Mouse (Mus musculus): ENCODE data around the gene Aip. TPM values are rescaled to one million over a fixed set of nuclear protein-coding genes. Genes with fewer than 3 reads are reported as not detected.

Gene Aip
- polyA plus RNA-seq, 1 experiment from 2014 or later: 104 TPM

GRCm38 (mm10) chr19:4102049-4102448, 23.6 kb downstream of the Aip start:
- no peak overlapping the region for H3K4me3 ChIP-seq
- no peak overlapping the region for H3K27ac ChIP-seq
- no peak overlapping the region for H3K4me2 ChIP-seq
- peaks cover 35% of the 10 kb centered on the region for H3K27me3 ChIP-seq
- H3K9ac ChIP-seq: no peak overlapping the region
- ATAC-seq (ENCODE audit: borderline replicate concordance, extremely low read depth, low FRiP score, low TSS enrichment): no peak
- H3K36me3 ChIP-seq: no peaks in the 10 kb centered on the region
- no peaks in the 10 kb centered on the region for H3K9me3 ChIP-seq
- WGBS: 88% methylated on average over 2 of the region's 2 CpGs
- H3K4me1 ChIP-seq: peaks cover 37% of the 10 kb centered on the region

GRCm38 (mm10) chr19:4101466-4101865, 24.2 kb downstream of the Aip start:
- no peak overlapping the region for H3K27ac ChIP-seq
- peak overlapping the region; percentile 80 for H3K4me2 ChIP-seq
- ATAC-seq (ENCODE audit: borderline replicate concordance, extremely low read depth, low FRiP score, low TSS enrichment): no peak
- H3K4me3 ChIP-seq: peak overlapping the region; percentile 47; the same call in 1 of the 2 replicates
- H3K36me3 ChIP-seq: no peaks in the 10 kb centered on the region
- peaks cover 35% of the 10 kb centered on the region for H3K27me3 ChIP-seq
- no peak overlapping the region for H3K9ac ChIP-seq
- WGBS: 79% methylated on average over 6 of the region's 6 CpGs
- peaks cover 38% of the 10 kb centered on the region for H3K4me1 ChIP-seq
- no peaks in the 10 kb centered on the region for H3K9me3 ChIP-seq

GRCm38 (mm10) chr19:4100718-4101261, 24.9 kb downstream of the Aip start:
- under 1% methylated on average over 51 of the region's 52 CpGs for WGBS
- Histone ChIP-seq H3K9ac (peak overlapping the region; percentile 15), H3K27ac (no peak overlapping the region), H3K4me2 (peak overlapping the region; percentile 80), H3K27me3 (peaks cover 35% of the 10 kb centered on the region), H3K9me3 (no peaks in the 10 kb centered on the region), H3K4me3 (peak overlapping the region; percentile 47), H3K4me1 (peaks cover 40% of the 10 kb centered on the region), H3K36me3 (no peaks in the 10 kb centered on the region)
- no peak for ATAC-seq (ENCODE audit: borderline replicate concordance, extremely low read depth, low FRiP score, low TSS enrichment)

- Histone ChIP-seq H3K9ac (peak within 1 kb of the TSS; percentile 15), H3K36me3 (no peaks in the 10 kb centered on the region), H3K27me3 (peaks cover 35% of the 10 kb centered on the region), H3K4me2 (peak within 1 kb of the TSS; percentile 80), H3K4me3 (peak within 1 kb of the TSS; percentile 47), H3K27ac (peak within 1 kb of the TSS; percentile 63), H3K9me3 (no peaks in the 10 kb centered on the region), H3K4me1 (peaks cover 40% of the 10 kb centered on the region)
- no peak for ATAC-seq (ENCODE audit: borderline replicate concordance, extremely low read depth, low FRiP score, low TSS enrichment)
- WGBS: 1% methylated on average over 53 of the region's 53 CpGs
Measured at GRCm38 (mm10) chr19:4099837-4100717, 25.6 kb downstream of the Aip start, which contains the start of gene Pitpnm1. Gene Pitpnm1, plus strand, starts transcription at chr19:4099998.

- no peaks in the 10 kb centered on the region for H3K9me3 ChIP-seq
- peak; percentile 16; the same call in 1 of the 2 replicates for ATAC-seq (ENCODE audit: borderline replicate concordance, extremely low read depth, low FRiP score, low TSS enrichment)
- peak overlapping the region; percentile 63 for H3K27ac ChIP-seq
- peaks cover 40% of the 10 kb centered on the region for H3K4me1 ChIP-seq
- no peak overlapping the region for H3K9ac ChIP-seq
- H3K4me3 ChIP-seq: peak overlapping the region; percentile 47
- peak overlapping the region; percentile 80 for H3K4me2 ChIP-seq
- no peaks in the 10 kb centered on the region for H3K36me3 ChIP-seq
- WGBS: 8% methylated on average over 9 of the region's 9 CpGs
- peaks cover 35% of the 10 kb centered on the region for H3K27me3 ChIP-seq
Measured at GRCm38 (mm10) chr19:4099056-4099455, 26.6 kb downstream of the Aip start.

- Histone ChIP-seq H3K9me3 (no peaks in the 10 kb centered on the region), H3K4me1 (peaks cover 40% of the 10 kb centered on the region), H3K27me3 (peaks cover 35% of the 10 kb centered on the region), H3K4me2 (peak overlapping the region; percentile 73; the same call in 1 of the 2 replicates), H3K36me3 (no peaks in the 10 kb centered on the region), H3K27ac (no peak overlapping the region), H3K4me3 (no peak overlapping the region), H3K9ac (no peak overlapping the region)
- WGBS: 87% methylated on average over 13 of the region's 13 CpGs
- ATAC-seq (ENCODE audit: borderline replicate concordance, extremely low read depth, low FRiP score, low TSS enrichment): no peak
Measured at GRCm38 (mm10) chr19:4098426-4098825, 27.2 kb downstream of the Aip start.

- Histone ChIP-seq H3K27ac (peak overlapping the region; percentile 91), H3K9me3 (no peaks in the 10 kb centered on the region)
- peak; percentile 37; the same call in 1 of the 2 replicates for ATAC-seq (ENCODE audit: borderline replicate concordance, extremely low read depth, low FRiP score, low TSS enrichment)
Measured at GRCm38 (mm10) chr19:4097441-4097825, 28.2 kb downstream of the Aip start.

GRCm38 (mm10) chr19:4096642-4097440, 28.8 kb downstream of the Aip start, which contains the start of gene Cdk2ap2:
Gene Cdk2ap2, plus strand, starts transcription at chr19:4097182.
- H3K9ac ChIP-seq: peak within 1 kb of the TSS; percentile 56
- ATAC-seq (ENCODE audit: borderline replicate concordance, extremely low read depth, low FRiP score, low TSS enrichment): peak; percentile 91
- no peaks in the 10 kb centered on the region for H3K9me3 ChIP-seq
- H3K27ac ChIP-seq: peak within 1 kb of the TSS; percentile 91
- peak within 1 kb of the TSS; percentile 73 for H3K4me2 ChIP-seq
- no peaks in the 10 kb centered on the region for H3K36me3 ChIP-seq
- peak within 1 kb of the TSS; percentile 53 for H3K4me3 ChIP-seq
- H3K4me1 ChIP-seq: peaks cover 40% of the 10 kb centered on the region
- peaks cover 24% of the 10 kb centered on the region for H3K27me3 ChIP-seq
- under 1% methylated on average over 64 of the region's 65 CpGs for WGBS

More at GRCm38 (mm10) chr19:4097441-4097825, 28.2 kb downstream of the Aip start:
- peak overlapping the region; percentile 56 for H3K9ac ChIP-seq
- peaks cover 30% of the 10 kb centered on the region for H3K27me3 ChIP-seq
- peak overlapping the region; percentile 73 for H3K4me2 ChIP-seq
- H3K4me3 ChIP-seq: peak overlapping the region; percentile 53
- WGBS: under 1% methylated on average over 21 of the region's 21 CpGs
- H3K4me1 ChIP-seq: peaks cover 40% of the 10 kb centered on the region
- H3K36me3 ChIP-seq: no peaks in the 10 kb centered on the region

GRCm38 (mm10) chr19:4095802-4096201, 29.9 kb downstream of the Aip start:
- Histone ChIP-seq H3K4me3 (no peak overlapping the region), H3K9ac (no peak overlapping the region), H3K4me2 (peak overlapping the region; percentile 73; the same call in 1 of the 2 replicates), H3K36me3 (no peaks in the 10 kb centered on the region), H3K4me1 (peaks cover 36% of the 10 kb centered on the region), H3K9me3 (no peaks in the 10 kb centered on the region), H3K27me3 (peaks cover 14% of the 10 kb centered on the region), H3K27ac (no peak overlapping the region)
- 65% methylated on average over 3 of the region's 3 CpGs for WGBS
- no peak for ATAC-seq (ENCODE audit: borderline replicate concordance, extremely low read depth, low FRiP score, low TSS enrichment)

- WGBS: 65% methylated on average over 5 of the region's 5 CpGs
- H3K4me3 ChIP-seq: no peak overlapping the region
- H3K4me2 ChIP-seq: no peak overlapping the region
- no peak for ATAC-seq (ENCODE audit: borderline replicate concordance, extremely low read depth, low FRiP score, low TSS enrichment)
- H3K27ac ChIP-seq: no peak overlapping the region
- no peaks in the 10 kb centered on the region for H3K36me3 ChIP-seq
- peaks cover 26% of the 10 kb centered on the region for H3K4me1 ChIP-seq
- peaks cover 4% of the 10 kb centered on the region; the same call in 1 of the 2 replicates for H3K27me3 ChIP-seq
- H3K9ac ChIP-seq: no peak overlapping the region
- H3K9me3 ChIP-seq: no peaks in the 10 kb centered on the region
Measured at GRCm38 (mm10) chr19:4094774-4095303, 30.8 kb downstream of the Aip start.

GRCm38 (mm10) chr19:4094348-4094747, 31.3 kb downstream of the Aip start:
- no peak overlapping the region for H3K27ac ChIP-seq
- WGBS: 63% methylated on average over 3 of the region's 3 CpGs
- no peaks in the 10 kb centered on the region for H3K9me3 ChIP-seq
- no peak overlapping the region for H3K4me2 ChIP-seq
- no peak overlapping the region for H3K4me3 ChIP-seq
- no peak for ATAC-seq (ENCODE audit: borderline replicate concordance, extremely low read depth, low FRiP score, low TSS enrichment)
- H3K36me3 ChIP-seq: no peaks in the 10 kb centered on the region
- peaks cover 3% of the 10 kb centered on the region; the same call in 1 of the 2 replicates for H3K27me3 ChIP-seq
- H3K9ac ChIP-seq: no peak overlapping the region
- peaks cover 21% of the 10 kb centered on the region for H3K4me1 ChIP-seq

All from lung, embryonic 15.5 days (tissue).